Mouse (Mus musculus) gastrocnemius, postnatal 25 days (tissue): ENCODE measurements around the gene Pla2g4f. TPM values are rescaled to one million over a fixed set of nuclear protein-coding genes. Genes with fewer than 3 reads are reported as not detected.

ENCODE experiments used
- DNase-seq: peaks from one replicate; pipeline ENCODE4 v3.0.0; 2022
- total RNA-seq, 2 experiments: library from RNA; stranded (reverse); gene quantifications; 1 replicate in 1 of 2; 2 replicates in 1 of 2; pipeline ENCODE4 v1.2.3; 2021

Gene Pla2g4f
- total RNA-seq, 2 experiments from 2014 or later = not detected

- peak; percentile 27 for DNase-seq
These were observed 34.0 kb downstream of the Pla2g4f start for GRCm38 (mm10) chr2:120279961-120280360.

- DNase-seq = no peak
These were observed 37.0 kb downstream of the Pla2g4f start for GRCm38 (mm10) chr2:120276951-120277350.

GRCm38 (mm10) chr2:120268635-120269034 lies 45.3 kb downstream of the Pla2g4f start:
- DNase-seq = no peak

- DNase-seq = no peak
These were observed 48.4 kb downstream of the Pla2g4f start for GRCm38 (mm10) chr2:120265523-120265922.

GRCm38 (mm10) chr2:120264858-120265257 lies 49.1 kb downstream of the Pla2g4f start:
- DNase-seq = no peak

- DNase-seq = no peak
These were observed 51.1 kb downstream of the Pla2g4f start for GRCm38 (mm10) chr2:120262876-120263275.

GRCm38 (mm10) chr2:120261346-120261745 lies 52.6 kb downstream of the Pla2g4f start:
- DNase-seq = no peak

- no peak for DNase-seq
These were observed 57.7 kb downstream of the Pla2g4f start for GRCm38 (mm10) chr2:120256259-120256658.

- no peak for DNase-seq
These were observed 61.3 kb downstream of the Pla2g4f start for GRCm38 (mm10) chr2:120252644-120253043.

Other genes with a start within 250 kb of the Pla2g4f start
- 10 to 100 TPM; 36.0 to 56.6 TPM for gene Ehd4, start 159.6 kb downstream of the Pla2g4f start, total RNA-seq
- gene Pla2g4e, start 68.8 kb downstream of the Pla2g4f start, total RNA-seq = 10 to 100 TPM; 26.9 to 28.8 TPM
- gene Pla2g4d, start 25.0 kb downstream of the Pla2g4f start, total RNA-seq = not detected
- 10 to 100 TPM; 15.7 to 20.1 TPM for gene Vps39, start 39.0 kb upstream of the Pla2g4f start, total RNA-seq
- 10 to 100 TPM; 30.7 to 31.5 TPM for gene Ganc, start 89.7 kb upstream of the Pla2g4f start, total RNA-seq
- gene Tmem87a, start 89.9 kb upstream of the Pla2g4f start, total RNA-seq = 10 to 100 TPM; 27.9 to 34.9 TPM
- 100 to 1,000 TPM; 106 to 129 TPM for gene Capn3, start 141.9 kb upstream of the Pla2g4f start, total RNA-seq
- gene Zfp106, start 249.7 kb upstream of the Pla2g4f start, total RNA-seq = 100 to 1,000 TPM; 511 to 553 TPM